Mouse (Mus musculus): ENCODE measurements around the gene AY761185.
"Not testable (repeated sequence)": the region's sequence is repeated elsewhere in the genome, so short reads cannot be mapped to it uniquely, and the experiment has no call there.

Gene AY761185

GRCm38 (mm10) chr8:20944610-20945009 is at the start of gene AY761185:
AY761185 (minus strand) TSS chr8:20944710.
- no peak for DNase-seq (ENCODE audit: low spot score)

DNA sequence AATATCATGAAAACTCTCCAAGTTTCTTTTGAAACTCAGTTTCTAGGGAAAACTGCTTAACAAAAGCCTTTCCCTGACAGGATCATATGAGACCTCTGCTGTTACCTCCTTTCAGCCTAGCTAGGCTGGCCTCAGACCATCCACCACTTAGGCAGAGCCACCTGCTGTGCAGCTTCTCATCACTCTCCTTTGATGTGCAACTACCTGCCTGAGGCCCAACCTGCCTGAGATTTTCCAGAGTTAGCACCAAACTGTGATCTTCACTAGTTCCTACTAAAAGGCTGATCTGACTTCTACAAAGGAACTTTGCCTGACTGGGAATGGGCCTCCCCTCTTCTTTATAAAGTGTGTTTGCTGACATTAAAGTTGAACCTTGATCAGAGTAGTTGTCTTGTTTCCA is 49.5 kb upstream of the AY761185 start:
- not testable (repeated sequence) for DNase-seq (ENCODE audit: low spot score)

DNA sequence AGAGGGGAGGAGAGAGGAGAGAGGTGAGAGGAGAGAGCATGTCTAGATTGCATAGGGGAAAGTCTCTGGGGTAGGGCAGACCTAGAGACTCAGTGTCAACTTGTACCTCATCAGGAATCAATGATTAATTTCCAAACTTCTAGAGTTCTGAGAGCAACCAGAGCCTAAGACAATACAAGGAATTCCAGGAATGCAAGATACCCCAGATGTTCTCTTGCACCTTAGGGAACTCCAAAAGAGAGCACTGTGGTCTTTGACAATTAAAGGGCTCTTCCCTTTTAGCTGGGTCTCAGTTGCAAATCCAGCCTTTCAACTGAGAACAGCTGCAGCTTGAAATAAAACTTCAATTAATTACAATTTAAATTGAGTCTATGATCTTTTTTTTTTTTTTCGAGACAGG is 35.3 kb upstream of the AY761185 start:
- DNase-seq (ENCODE audit: low spot score) = no peak

DNA sequence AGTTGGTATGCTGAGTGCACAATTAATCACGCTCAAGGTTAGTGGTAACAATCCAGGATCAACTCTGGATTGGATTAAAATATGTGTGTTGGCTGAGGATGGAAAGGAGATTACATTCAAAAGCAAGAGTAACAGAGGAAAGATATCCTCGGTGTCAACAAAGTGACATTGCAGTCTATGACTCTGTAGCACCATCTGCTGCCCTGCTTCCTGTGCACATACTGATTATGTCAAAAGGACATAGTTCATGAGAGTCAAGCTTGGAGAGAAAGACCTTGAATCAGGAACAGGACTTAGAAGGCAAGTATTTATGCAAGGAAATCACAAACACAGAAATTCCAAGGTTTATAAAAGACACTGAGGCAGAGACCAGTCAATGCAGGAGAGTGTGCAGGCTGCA is 20.0 kb upstream of the AY761185 start:
- DNase-seq (ENCODE audit: low spot score) = no peak

DNA sequence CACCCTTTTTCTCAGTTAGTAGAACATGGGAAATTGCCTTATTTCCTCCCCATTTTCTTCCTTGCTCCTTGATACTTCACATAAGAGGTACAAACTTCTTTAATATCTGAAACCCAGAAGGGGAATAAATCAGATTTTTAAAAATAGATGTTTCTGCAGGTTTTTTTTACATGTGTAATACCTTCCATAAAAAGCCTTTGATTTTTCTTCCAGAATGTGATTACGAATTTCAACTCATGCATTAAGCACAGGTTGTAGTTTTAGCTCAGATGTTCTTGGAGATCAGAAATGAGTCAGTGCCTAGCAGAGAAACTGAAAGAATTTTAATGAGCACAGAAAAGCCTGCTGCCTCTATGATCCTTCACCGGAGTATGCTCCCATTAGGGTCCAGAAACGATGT is 22.5 kb downstream of the AY761185 start, which contains the start of gene Gm6040:
Gene Gm6040, minus strand, starts transcription at position 101 of the 400 bp plus-strand sequence.
- DNase-seq (ENCODE audit: low spot score) = no peak

GRCm38 (mm10) chr8:20912288-20912687 is 32.2 kb downstream of the AY761185 start:
- no peak for DNase-seq (ENCODE audit: low spot score)

DNA sequence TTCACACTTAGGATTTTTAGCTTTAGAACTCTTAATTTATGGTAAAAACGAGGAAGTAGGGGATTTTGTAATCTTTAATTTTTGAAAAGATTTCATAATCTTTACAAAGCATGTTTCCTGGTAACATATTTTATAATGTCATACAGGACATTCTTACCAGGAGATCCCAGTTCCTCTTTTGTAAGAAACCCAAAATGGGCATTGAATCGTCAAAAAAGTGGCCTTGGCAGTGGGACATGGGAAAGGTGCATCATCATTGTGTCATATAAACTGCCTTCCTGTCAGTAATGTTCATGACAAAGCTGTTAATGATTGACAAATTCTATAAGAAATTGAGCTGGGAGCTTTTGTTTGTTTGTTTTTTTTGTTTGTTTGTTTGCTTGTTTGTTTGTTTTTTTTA is 36.3 kb downstream of the AY761185 start:
- DNase-seq (ENCODE audit: low spot score) = no peak

DNA sequence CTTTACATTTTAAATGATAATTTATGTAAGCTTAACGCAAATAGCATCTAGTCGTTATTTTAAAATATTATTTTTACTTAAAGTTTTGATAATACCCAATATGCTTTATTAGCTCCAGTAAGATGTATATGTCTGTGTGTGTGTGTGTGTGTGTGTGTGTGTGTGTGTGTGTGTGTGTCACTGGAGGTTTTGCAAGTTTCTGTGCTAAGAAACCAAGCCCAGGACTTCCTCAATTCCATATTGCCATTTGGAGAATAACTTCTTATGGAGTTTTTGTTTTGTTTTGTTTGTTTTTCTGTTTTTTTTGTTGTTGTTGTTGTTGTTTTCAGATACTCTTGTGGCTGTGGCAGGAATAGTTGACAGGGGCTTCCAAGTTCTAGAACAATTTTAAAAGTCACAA is 37.4 kb downstream of the AY761185 start:
- DNase-seq (ENCODE audit: low spot score) = no peak

GRCm38 (mm10) chr8:20902527-20902926 is 42.0 kb downstream of the AY761185 start, which contains the start of gene Gm15056:
Gm15056 (minus strand) TSS chr8:20902627.
- DNase-seq (ENCODE audit: low spot score) = no peak
